Mouse (Mus musculus) limb, embryonic 10.5 days (tissue): Measurements from ENCODE around the gene Ccdc162. TPM values are rescaled to one million over a fixed set of nuclear protein-coding genes. Genes with fewer than 3 reads are reported as not detected.
"Not testable (repeated sequence)": the region's sequence is repeated elsewhere in the genome, so short reads cannot be mapped to it uniquely, and the experiment has no call there.

ENCODE experiments used
- DNase-seq: peaks from one replicate; pipeline ENCODE4 v3.0.0-alpha.2; 2017; ENCODE audit warnings: low spot score
- H3K27ac ChIP-seq: fragments of 300-500 bp; sonication (generic); 2 replicates; pipeline ENCODE4 v1.5.1; 2016; ENCODE audit warnings: mild to moderate bottlenecking
- H3K27me3 ChIP-seq: fragments of 300-500 bp; sonication (generic); 2 replicates; pipeline ENCODE4 v1.6.1; 2016; ENCODE audit warnings: low read depth, mild to moderate bottlenecking; ENCODE audit not compliant: poor library complexity, severe bottlenecking
- H3K36me3 ChIP-seq: fragments of 300-500 bp; sonication (generic); 2 replicates; pipeline ENCODE4 v1.6.1; 2016; ENCODE audit warnings: mild to moderate bottlenecking, moderate library complexity
- H3K4me1 ChIP-seq: fragments of 300-500 bp; sonication (generic); 2 replicates; pipeline ENCODE4 v1.6.1; 2016
- H3K4me3 ChIP-seq: fragments of 300-500 bp; sonication (generic); 2 replicates; pipeline ENCODE4 v1.5.1; 2016; ENCODE audit warnings: mild to moderate bottlenecking, moderate library complexity
- H3K9me3 ChIP-seq: fragments of 300-500 bp; sonication (generic); replicated peaks from 2 replicates; pipeline ENCODE4 v1.6.1; 2016; ENCODE audit warnings: mild to moderate bottlenecking
- WGBS: fragments of 180-500 bp; shearing (Covaris S2); methylation state at CpG from one replicate; pipeline ENCODE4 v1.1.7; 2016; 5-methylcytosine and 5-hydroxymethylcytosine counted together
- polyA plus RNA-seq: library from polyadenylated mRNA; unstranded; fragments of >200 nt; fragmentation: Nextera tagmentation; extraction: Ambion mirVana; gene quantifications from 2 replicates; pipeline ENCODE4 v1.2.1, GENCODE M21; 2016

The Ccdc162 gene
- polyA plus RNA-seq, 1 experiment from 2014 or later = 0.38 TPM

DNA sequence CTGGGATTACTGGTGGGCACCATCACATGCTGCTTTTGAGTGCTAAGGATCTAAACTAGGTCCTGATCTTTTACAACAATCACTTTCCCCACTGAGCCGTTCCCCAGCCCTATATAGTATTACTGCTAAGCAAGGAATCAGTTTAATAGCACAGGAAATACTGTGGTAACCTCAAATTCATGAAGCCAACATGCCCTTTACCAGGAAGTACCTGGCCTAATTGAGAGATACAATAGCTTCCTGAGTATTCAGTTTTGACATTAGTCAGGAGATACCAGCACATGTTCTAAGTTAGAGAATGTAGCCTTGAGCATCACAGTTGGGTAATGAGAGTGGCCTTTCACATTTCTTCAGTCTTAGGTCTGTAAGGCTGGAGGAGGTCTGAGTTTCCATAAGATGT is 179.7 kb downstream of the Ccdc162 start:
- H3K4me1 ChIP-seq = no peaks in the 10 kb centered on the region
- no peak for DNase-seq
- no peaks in the 10 kb centered on the region for H3K27me3 ChIP-seq
- no peak overlapping the region for H3K27ac ChIP-seq
- H3K9me3 ChIP-seq = no peaks in the 10 kb centered on the region
- H3K36me3 ChIP-seq = peaks cover 78% of the 10 kb centered on the region
- 87% methylated on average over 1 of the region's 1 CpGs for WGBS
- no peak overlapping the region for H3K4me3 ChIP-seq

- H3K36me3 ChIP-seq = peaks cover 86% of the 10 kb centered on the region
- H3K4me3 ChIP-seq = no peak overlapping the region
- no peak overlapping the region for H3K27ac ChIP-seq
- DNase-seq = no peak
- H3K9me3 ChIP-seq = no peaks in the 10 kb centered on the region
- no peaks in the 10 kb centered on the region for H3K27me3 ChIP-seq
- H3K4me1 ChIP-seq = no peaks in the 10 kb centered on the region
- WGBS = 97% methylated on average over 2 of the region's 2 CpGs
Measured at GRCm38 (mm10) chr10:41535991-41536390, 180.4 kb downstream of the Ccdc162 start.

GRCm38 (mm10) chr10:41529972-41530371 is 186.5 kb downstream of the Ccdc162 start:
- no peaks in the 10 kb centered on the region for H3K4me1 ChIP-seq
- DNase-seq = no peak
- peaks cover 97% of the 10 kb centered on the region for H3K36me3 ChIP-seq
- WGBS = 95% methylated on average over 5 of the region's 5 CpGs
- H3K9me3 ChIP-seq = no peaks in the 10 kb centered on the region
- H3K27ac ChIP-seq = no peak overlapping the region
- no peak overlapping the region for H3K4me3 ChIP-seq
- no peaks in the 10 kb centered on the region for H3K27me3 ChIP-seq

GRCm38 (mm10) chr10:41525696-41526095 is 190.7 kb downstream of the Ccdc162 start:
- H3K36me3 ChIP-seq = peaks cover 81% of the 10 kb centered on the region
- 91% methylated on average over 1 of the region's 1 CpGs for WGBS
- no peak overlapping the region for H3K27ac ChIP-seq
- H3K4me1 ChIP-seq = peaks cover 28% of the 10 kb centered on the region
- no peaks in the 10 kb centered on the region for H3K9me3 ChIP-seq
- no peak for DNase-seq
- no peaks in the 10 kb centered on the region for H3K27me3 ChIP-seq
- H3K4me3 ChIP-seq = no peak overlapping the region

DNA sequence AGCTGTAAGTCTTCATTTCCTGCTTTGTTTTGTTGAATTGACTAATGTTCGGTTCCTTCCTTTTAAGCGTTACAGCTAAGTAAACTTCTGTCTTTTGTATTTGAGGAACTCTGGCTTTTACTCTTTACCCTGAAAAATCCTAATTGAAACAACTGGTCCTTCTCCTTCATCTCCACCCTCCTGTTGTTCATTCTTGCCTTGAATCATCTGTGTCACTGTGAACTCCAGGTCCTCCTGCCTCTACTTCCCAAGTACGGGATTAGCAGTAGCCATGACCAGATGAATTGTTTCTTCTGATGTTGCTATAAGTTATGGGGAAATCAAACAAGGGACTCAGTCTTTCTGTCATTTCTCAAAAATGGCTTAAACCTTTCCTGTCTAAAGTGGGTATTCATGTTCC is 193.0 kb downstream of the Ccdc162 start:
- peaks cover 58% of the 10 kb centered on the region for H3K36me3 ChIP-seq
- no peak for DNase-seq
- H3K27me3 ChIP-seq = no peaks in the 10 kb centered on the region
- H3K27ac ChIP-seq = no peak overlapping the region
- no peaks in the 10 kb centered on the region for H3K9me3 ChIP-seq
- peaks cover 29% of the 10 kb centered on the region for H3K4me1 ChIP-seq
- WGBS = 87% methylated on average over 3 of the region's 3 CpGs
- H3K4me3 ChIP-seq = no peak overlapping the region

- Histone ChIP-seq H3K27me3 (no peaks in the 10 kb centered on the region), H3K4me3 (peak overlapping the region; percentile 97), H3K36me3 (peaks cover 29% of the 10 kb centered on the region), H3K9me3 (no peaks in the 10 kb centered on the region), H3K4me1 (peaks cover 29% of the 10 kb centered on the region), H3K27ac (peak overlapping the region; percentile 100)
- WGBS = 7% methylated on average over 5 of the region's 5 CpGs
- no peak for DNase-seq
Measured at GRCm38 (mm10) chr10:41520410-41520673, 196.1 kb downstream of the Ccdc162 start.

DNA sequence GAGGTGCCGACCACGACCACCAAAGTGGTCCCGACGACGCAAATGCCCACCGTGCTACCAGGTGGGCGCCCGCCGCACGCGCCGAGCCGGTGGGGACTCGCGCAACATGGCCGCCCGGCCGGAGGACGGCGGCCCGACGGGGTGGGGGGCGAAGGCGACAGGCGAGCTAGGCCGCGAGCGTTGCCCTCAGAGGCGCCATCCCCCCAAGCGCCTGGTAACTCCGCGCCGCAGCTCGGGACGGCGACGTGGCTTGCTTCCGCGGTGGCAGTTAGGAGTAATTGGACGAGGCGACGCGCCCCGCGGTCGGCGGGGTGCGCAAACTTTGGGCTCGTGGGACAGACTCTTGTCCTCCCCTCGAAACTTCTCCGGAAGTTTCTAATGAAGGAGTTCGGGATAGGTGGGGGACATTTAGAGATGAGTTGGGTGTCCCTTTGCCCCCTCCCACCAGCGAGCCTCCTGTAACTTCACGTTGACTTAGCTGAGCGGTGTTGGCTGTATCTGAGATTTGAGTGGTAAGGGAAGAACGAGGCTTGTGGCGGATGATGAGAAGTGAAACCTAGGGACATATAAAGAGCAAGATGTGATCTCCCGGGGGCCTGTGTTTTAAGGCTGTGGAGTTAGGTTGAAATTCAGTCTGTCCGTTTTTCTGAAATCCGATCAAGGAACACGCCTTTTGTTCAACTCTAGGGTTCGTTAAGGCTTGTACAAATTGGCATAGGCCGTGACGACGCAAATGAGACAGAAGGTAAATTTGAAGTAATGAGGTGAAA is 196.6 kb downstream of the Ccdc162 start:
- under 1% methylated on average over 65 of the region's 65 CpGs for WGBS
- peaks cover 29% of the 10 kb centered on the region for H3K4me1 ChIP-seq
- H3K27ac ChIP-seq = peak overlapping the region; percentile 100
- H3K36me3 ChIP-seq = peaks cover 24% of the 10 kb centered on the region
- DNase-seq = no peak
- H3K4me3 ChIP-seq = peak overlapping the region; percentile 97
- H3K27me3 ChIP-seq = no peaks in the 10 kb centered on the region
- H3K9me3 ChIP-seq = no peaks in the 10 kb centered on the region

GRCm38 (mm10) chr10:41518981-41519618 is 197.3 kb downstream of the Ccdc162 start, which contains the start of gene Cd164:
Gene Cd164, plus strand, starts transcription at chr10:41519414.
- Histone ChIP-seq H3K9me3 (no peaks in the 10 kb centered on the region), H3K27ac (peak within 1 kb of the TSS; percentile 100), H3K4me1 (peaks cover 29% of the 10 kb centered on the region), H3K27me3 (no peaks in the 10 kb centered on the region), H3K36me3 (peaks cover 17% of the 10 kb centered on the region), H3K4me3 (peak within 1 kb of the TSS; percentile 97)
- WGBS = under 1% methylated on average over 69 of the region's 69 CpGs
- DNase-seq = peak; percentile 94

GRCm38 (mm10) chr10:41518508-41518980 is 197.9 kb downstream of the Ccdc162 start:
- Histone ChIP-seq H3K9me3 (no peaks in the 10 kb centered on the region), H3K27ac (peak overlapping the region; percentile 100), H3K36me3 (peaks cover 11% of the 10 kb centered on the region), H3K4me3 (peak overlapping the region; percentile 97), H3K4me1 (peaks cover 28% of the 10 kb centered on the region), H3K27me3 (no peaks in the 10 kb centered on the region)
- DNase-seq = no peak
- WGBS = under 1% methylated on average over 23 of the region's 23 CpGs

GRCm38 (mm10) chr10:41514921-41515320 is 201.5 kb downstream of the Ccdc162 start:
- Histone ChIP-seq H3K27me3 (no peaks in the 10 kb centered on the region), H3K27ac (no peak overlapping the region), H3K4me3 (no peak overlapping the region), H3K36me3 (no peaks in the 10 kb centered on the region), H3K4me1 (no peaks in the 10 kb centered on the region), H3K9me3 (no peaks in the 10 kb centered on the region)
- no peak for DNase-seq

GRCm38 (mm10) chr10:41514301-41514700 is 202.1 kb downstream of the Ccdc162 start:
- Histone ChIP-seq H3K4me3 (no peak overlapping the region), H3K27ac (no peak overlapping the region), H3K27me3 (no peaks in the 10 kb centered on the region), H3K36me3 (no peaks in the 10 kb centered on the region), H3K9me3 (no peaks in the 10 kb centered on the region), H3K4me1 (no peaks in the 10 kb centered on the region)
- no peak for DNase-seq
- 78% methylated on average over 4 of the region's 4 CpGs for whole genome bisulfite sequencing

GRCm38 (mm10) chr10:41509160-41509559 is 207.3 kb downstream of the Ccdc162 start:
- Histone ChIP-seq H3K4me1 (0 out of 2 replicates have a peak, but pooled peaks cover 5% of the 10 kb centered on the region), H3K36me3 (no peaks in the 10 kb centered on the region), H3K9me3 (no peaks in the 10 kb centered on the region), H3K27me3 (no peaks in the 10 kb centered on the region), H3K27ac (no peak overlapping the region), H3K4me3 (no peak overlapping the region)
- DNase-seq = peak; percentile 40
- WGBS = 40% methylated on average over 2 of the region's 2 CpGs

- DNase-seq = peak; percentile 57
- H3K4me3 ChIP-seq, H3K4me1 ChIP-seq, H3K27ac ChIP-seq, H3K36me3 ChIP-seq, H3K27me3 ChIP-seq, H3K9me3 ChIP-seq: not testable (repeated sequence)
- 9% methylated on average over 3 of the region's 3 CpGs for WGBS
Measured at GRCm38 (mm10) chr10:41505446-41505845, 211.0 kb downstream of the Ccdc162 start.
